Mouse (Mus musculus): ENCODE data around the gene Hivep2.

Gene Hivep2

GRCm38 (mm10) chr10:13965974-13966829 is at the start of gene Hivep2:
Hivep2 (plus strand) TSS chr10:13966075.
- peak; percentile 66 for DNase-seq

- peak; percentile 43 for DNase-seq
Observed at GRCm38 (mm10) chr10:13916645-13917342, 49.1 kb upstream of the Hivep2 start.

- DNase-seq = no peak
Observed at GRCm38 (mm10) chr10:13921641-13922385, 44.1 kb upstream of the Hivep2 start.

- DNase-seq = no peak
Observed at GRCm38 (mm10) chr10:13929306-13929705, 36.6 kb upstream of the Hivep2 start.

GRCm38 (mm10) chr10:13932147-13932546 is 33.7 kb upstream of the Hivep2 start:
- DNase-seq = no peak

- DNase-seq = no peak
Observed at GRCm38 (mm10) chr10:13933320-13933719, 32.6 kb upstream of the Hivep2 start.

- DNase-seq = no peak
Observed at GRCm38 (mm10) chr10:13935646-13936045, 30.2 kb upstream of the Hivep2 start.

GRCm38 (mm10) chr10:13941406-13941805 is 24.5 kb upstream of the Hivep2 start:
- DNase-seq = no peak

GRCm38 (mm10) chr10:13943706-13944105 is 22.2 kb upstream of the Hivep2 start:
- peak; percentile 33 for DNase-seq

GRCm38 (mm10) chr10:13946498-13946897 is 19.4 kb upstream of the Hivep2 start:
- DNase-seq = no peak

GRCm38 (mm10) chr10:13962965-13963364 is 2.9 kb upstream of the Hivep2 start:
- DNase-seq = no peak

- no peak for DNase-seq
Observed at GRCm38 (mm10) chr10:13963908-13964500, 1.9 kb upstream of the Hivep2 start.

- DNase-seq = peak; percentile 93
Observed at GRCm38 (mm10) chr10:13964501-13965281, 1.2 kb upstream of the Hivep2 start.

- peak; percentile 95 for DNase-seq
Observed at GRCm38 (mm10) chr10:13965316-13965973, 430 bp upstream of the Hivep2 start.

GRCm38 (mm10) chr10:13966830-13967450 is 1.1 kb downstream of the Hivep2 start:
- DNase-seq = peak; percentile 86

GRCm38 (mm10) chr10:13967451-13968233 is 1.8 kb downstream of the Hivep2 start:
- DNase-seq = peak; percentile 91

- DNase-seq = no peak
Observed at GRCm38 (mm10) chr10:13968234-13968555, 2.3 kb downstream of the Hivep2 start.

- DNase-seq = peak; percentile 55
Observed at GRCm38 (mm10) chr10:13968989-13969388, 3.1 kb downstream of the Hivep2 start.

GRCm38 (mm10) chr10:13970321-13970720 is 4.4 kb downstream of the Hivep2 start:
- no peak for DNase-seq

- no peak for DNase-seq
Observed at GRCm38 (mm10) chr10:13971268-13971667, 5.4 kb downstream of the Hivep2 start.

Measured in kidney, postnatal 14 days (tissue).